12 mouse cellular contexts compared by ENCODE assay signal in genomic region chr13:71507956-71508401, GRCm38 (mm10).
A peak's percentile ranks its signal among the peaks of the same experiment; 100 is the strongest.
DNase-seq lines count a peak whose midpoint lies in the region; ATAC-seq lines count a peak whose summit lies in the region.
"Had no signal": no experiment of that assay in that cellular context is flagged by ENCODE, and none has a peak within 500 bp of the region (broad histone marks: within the 10 kb centered on the region; RNA-seq: fewer than 3 reads in every experiment).

No protein-coding gene starts in this region.

- no peak for ATAC-seq in cerebellum, adult (ENCODE audit: insufficient number of reproducible peaks, low FRiP score, low TSS enrichment)
- ATAC-seq in monocyte, adult 5-6 weeks (replicated peaks; ENCODE audit: insufficient number of reproducible peaks, low FRiP score, low TSS enrichment, poor library complexity, severe bottlenecking) = no peak

- peak overlapping the region; percentile 41 for H3K4me3 ChIP-seq in midbrain, embryonic 10.5 days
- H3K4me3 ChIP-seq: left cerebral cortex, adult 2 months; stomach, embryonic 15.5 days had no signal

- H3K9me3 ChIP-seq in midbrain, embryonic 10.5 days (replicated peaks) = no peaks in the 10 kb centered on the region
- H3K9me3 ChIP-seq: stomach, embryonic 15.5 days had no signal

- H3K27me3 ChIP-seq in midbrain, embryonic 10.5 days (ENCODE audit: low read depth, poor library complexity, severe bottlenecking) = peaks cover 40% of the 10 kb centered on the region
- H3K27me3 ChIP-seq: stomach, embryonic 15.5 days had no signal

- H3K4me1 ChIP-seq in midbrain, embryonic 10.5 days = peaks cover 19% of the 10 kb centered on the region
- H3K4me1 ChIP-seq: stomach, embryonic 15.5 days had no signal

- no peaks in the 10 kb centered on the region for H3K36me3 ChIP-seq in midbrain, embryonic 10.5 days
- H3K36me3 ChIP-seq: stomach, embryonic 15.5 days had no signal

- peak overlapping the region; percentile 79 for H3K27ac ChIP-seq in midbrain, embryonic 10.5 days (replicated peaks)
- H3K27ac ChIP-seq: left cerebral cortex, adult 2 months; stomach, embryonic 15.5 days had no signal

- peak; percentile 19 to 26 for DNase-seq in cerebellum, postnatal 10 days
- DNase-seq in embryo, embryonic 11 days = peak; percentile 33
- DNase-seq in kidney, adult 11 months = peak; percentile 59
- peak; percentile 32 for DNase-seq in midbrain, embryonic 10.5 days (ENCODE audit: low spot score)
- DNase-seq in gastrocnemius, postnatal 4 days (ENCODE audit: low spot score in 2 of 2) = no peak
- DNase-seq in cerebellum, adult 11-12 months = no peak
- DNase-seq: cerebellum, postnatal 36 days; gastrocnemius, postnatal 36 days had no signal

- WGBS in midbrain, embryonic 10.5 days = 11% methylated on average over 9 of the region's 9 CpGs

Comparison
In these comparisons a context has a peak if more than half of its experiments do, and no peak if none do; other contexts are left out.
1. DNase-seq: peak in cerebellum, postnatal 10 days (2 of 2), embryo, embryonic 11 days (single experiment), kidney, adult 11 months (single experiment) and midbrain, embryonic 10.5 days (single experiment); none in gastrocnemius, postnatal 4 days (0 of 2) and cerebellum, adult 11-12 months (single experiment).